Mouse (Mus musculus) hindbrain, embryonic 14.5 days (tissue): Measurements from ENCODE around the gene Smg6. TPM values are rescaled to one million over a fixed set of nuclear protein-coding genes. Genes with fewer than 3 reads are reported as not detected.
A peak's percentile ranks its signal among the peaks of the same experiment; 100 is the strongest.

ENCODE experiments used
- ATAC-seq: fragments of 200-750 bp; cut with Nextera tagmentation; 2 replicates; pipeline ENCODE4 v1.8.0; 2017; ENCODE audit warnings: moderate number of reproducible peaks, mild to moderate bottlenecking, moderate TSS enrichment, moderate library complexity; ENCODE audit not compliant: low FRiP score
- DNase-seq: peaks from one replicate; pipeline ENCODE4 v3.0.0-alpha.2; 2015; ENCODE audit warnings: low spot score
- H3K27ac ChIP-seq: fragments of 300-500 bp; sonication (generic); 2 replicates; pipeline ENCODE4 v1.5.1; 2014; ENCODE audit warnings: mild to moderate bottlenecking, moderate library complexity
- H3K27me3 ChIP-seq: fragments of 300-500 bp; sonication (generic); 2 replicates; pipeline ENCODE4 v1.6.1; 2014; ENCODE audit warnings: mild to moderate bottlenecking, low read length, mixed read lengths; ENCODE audit not compliant: control insufficient read depth, insufficient read depth
- H3K36me3 ChIP-seq: fragments of 300-500 bp; sonication (generic); replicated peaks from 2 replicates; pipeline ENCODE4 v1.6.1; 2014; ENCODE audit not compliant: control insufficient read depth, insufficient read depth
- H3K4me1 ChIP-seq: fragments of 300-500 bp; sonication (generic); replicated peaks from 2 replicates; pipeline ENCODE4 v1.6.1; 2014; ENCODE audit warnings: antibody characterized with exemption, low read length, mixed read lengths; ENCODE audit not compliant: control insufficient read depth, insufficient read depth
- H3K4me2 ChIP-seq: fragments of 300-500 bp; sonication (generic); replicated peaks from 2 replicates; pipeline ENCODE4 v1.6.1; 2014; ENCODE audit warnings: mild to moderate bottlenecking, moderate library complexity
- H3K4me3 ChIP-seq: fragments of 300-500 bp; sonication (generic); replicated peaks from 2 replicates; pipeline ENCODE4 v1.5.1; 2014; ENCODE audit warnings: mild to moderate bottlenecking, low read length
- H3K9ac ChIP-seq: fragments of 300-500 bp; sonication (generic); 2 replicates; pipeline ENCODE4 v1.6.1; 2014
- H3K9me3 ChIP-seq: fragments of 300-500 bp; sonication (generic); 2 replicates; pipeline ENCODE4 v1.6.1; 2016; ENCODE audit warnings: low read length; ENCODE audit not compliant: control insufficient read depth
- WGBS: fragments of 180-500 bp; shearing (Covaris S2); extraction: QIAGEN DNeasy Blood & Tissue Kit; methylation state at CpG from one replicate; pipeline ENCODE4 v1.1.7; 2014; 5-methylcytosine and 5-hydroxymethylcytosine counted together
- polyA plus RNA-seq: library from polyadenylated mRNA; unstranded; fragments of >200 nt; fragmentation: Nextera tagmentation; extraction: Ambion mirVana; gene quantifications from 2 replicates; pipeline ENCODE4 v1.2.1, GENCODE M21; 2014

Smg6 gene
- polyA plus RNA-seq, 1 experiment from 2014 or later = 14.0 TPM

DNA sequence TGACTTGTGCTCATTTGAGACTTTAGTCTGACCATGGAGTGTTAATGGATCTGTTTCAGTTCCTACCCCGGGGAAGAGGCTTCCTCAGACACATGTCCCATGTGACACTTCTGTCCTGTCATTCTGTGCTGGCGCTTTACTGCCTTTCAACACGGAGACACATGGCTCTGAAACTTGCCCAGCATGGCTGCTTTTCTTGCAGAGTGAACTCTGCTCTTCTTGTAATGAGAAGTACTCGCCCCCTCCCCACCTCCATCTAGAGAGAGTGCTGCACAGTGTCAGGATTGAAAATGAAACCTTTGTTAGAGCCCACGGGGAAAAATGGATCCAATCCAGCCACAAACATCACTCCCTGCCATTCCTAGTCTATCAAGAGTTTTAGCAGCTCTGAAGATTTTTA lies 62.5 kb downstream of the Smg6 start:
- no peak overlapping the region for H3K27ac ChIP-seq

GRCm38 (mm10) chr11:74989047-74989446 lies 63.4 kb downstream of the Smg6 start:
- H3K4me3 ChIP-seq = no peak overlapping the region
- ATAC-seq (no peak), DNase-seq (no peak)
- H3K4me1 ChIP-seq = no peaks in the 10 kb centered on the region
- peaks cover 29% of the 10 kb centered on the region for H3K36me3 ChIP-seq
- H3K9ac ChIP-seq = no peak overlapping the region
- 81% methylated on average over 2 of the region's 2 CpGs for WGBS
- H3K27me3 ChIP-seq = no peaks in the 10 kb centered on the region
- H3K9me3 ChIP-seq = no peaks in the 10 kb centered on the region
- H3K4me2 ChIP-seq = no peak overlapping the region
- H3K27ac ChIP-seq = no peak overlapping the region

More for the DNA sequence above, 62.5 kb downstream of the Smg6 start:
- DNase-seq (no peak), ATAC-seq (no peak)
- WGBS = 42% methylated on average over 5 of the region's 5 CpGs
- H3K4me1 ChIP-seq = no peaks in the 10 kb centered on the region
- H3K9me3 ChIP-seq = no peaks in the 10 kb centered on the region
- H3K9ac ChIP-seq = no peak overlapping the region
- H3K4me2 ChIP-seq = no peak overlapping the region
- H3K27me3 ChIP-seq = no peaks in the 10 kb centered on the region
- H3K4me3 ChIP-seq = no peak overlapping the region
- H3K36me3 ChIP-seq = peaks cover 33% of the 10 kb centered on the region

- no peak overlapping the region for H3K9ac ChIP-seq
- no peak overlapping the region for H3K4me2 ChIP-seq
- no peaks in the 10 kb centered on the region for H3K27me3 ChIP-seq
- H3K9me3 ChIP-seq = no peaks in the 10 kb centered on the region
- H3K4me3 ChIP-seq = no peak overlapping the region
- no peak for DNase-seq
- ATAC-seq = no peak
- 84% methylated on average over 5 of the region's 5 CpGs for WGBS
- H3K4me1 ChIP-seq = no peaks in the 10 kb centered on the region
- no peak overlapping the region for H3K27ac ChIP-seq
- H3K36me3 ChIP-seq = peaks cover 40% of the 10 kb centered on the region
These were observed 64.9 kb downstream of the Smg6 start for GRCm38 (mm10) chr11:74990501-74990900.

DNA sequence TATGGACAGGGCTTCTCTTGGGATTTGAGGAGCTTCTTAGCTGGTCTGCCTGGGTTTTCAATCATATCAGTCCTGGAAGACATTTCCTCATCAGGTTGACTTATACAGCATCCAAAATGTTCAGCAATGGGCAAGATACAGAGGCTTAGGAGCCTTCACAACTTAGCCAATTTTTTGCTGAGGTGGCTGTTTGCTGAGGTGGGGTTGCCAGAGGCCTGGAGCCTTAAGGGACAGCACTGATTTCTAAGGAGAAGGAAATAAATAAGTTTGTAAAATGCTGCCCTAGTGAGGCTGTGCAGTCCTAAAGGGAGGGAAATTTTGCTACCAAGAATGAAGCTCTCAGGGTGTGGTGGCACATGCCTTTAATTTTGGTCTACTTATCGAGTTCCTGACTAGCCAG lies 65.7 kb downstream of the Smg6 start:
- Histone ChIP-seq H3K27me3 (no peaks in the 10 kb centered on the region), H3K4me2 (no peak overlapping the region), H3K9ac (no peak overlapping the region), H3K36me3 (peaks cover 40% of the 10 kb centered on the region), H3K4me3 (no peak overlapping the region), H3K9me3 (no peaks in the 10 kb centered on the region), H3K4me1 (no peaks in the 10 kb centered on the region), H3K27ac (no peak overlapping the region)
- ATAC-seq (no peak), DNase-seq (no peak)
- 88% methylated on average over 1 of the region's 1 CpGs for WGBS

- Histone ChIP-seq H3K4me3 (no peak overlapping the region), H3K36me3 (peaks cover 41% of the 10 kb centered on the region), H3K27ac (no peak overlapping the region), H3K4me1 (no peaks in the 10 kb centered on the region), H3K4me2 (no peak overlapping the region), H3K9ac (no peak overlapping the region), H3K9me3 (no peaks in the 10 kb centered on the region), H3K27me3 (no peaks in the 10 kb centered on the region)
- DNase-seq = no peak
- ATAC-seq = no peak
- WGBS = 85% methylated on average over 9 of the region's 9 CpGs
These were observed 66.9 kb downstream of the Smg6 start for GRCm38 (mm10) chr11:74992427-74992987.

DNA sequence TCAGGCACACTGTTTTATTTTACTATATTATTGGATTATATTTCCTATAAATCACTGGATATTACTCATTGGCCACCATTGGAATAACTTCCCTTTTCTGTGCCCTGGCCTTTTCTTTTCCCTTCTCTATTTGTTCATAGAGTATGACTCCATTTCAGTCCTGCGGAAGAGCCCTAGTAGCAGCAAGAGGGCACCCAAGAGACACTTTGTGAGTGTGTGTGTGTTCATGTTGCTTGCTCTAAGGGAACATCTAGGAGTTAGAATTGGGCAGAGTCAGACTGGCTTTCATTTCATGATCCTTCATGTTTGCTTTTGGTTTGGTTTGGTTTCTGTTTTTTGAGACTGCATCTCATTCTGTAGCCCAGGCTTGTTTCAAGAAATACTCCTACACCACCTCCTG lies 68.5 kb downstream of the Smg6 start:
- no peak for ATAC-seq
- no peaks in the 10 kb centered on the region for H3K27me3 ChIP-seq
- no peak overlapping the region for H3K9ac ChIP-seq
- no peak overlapping the region for H3K27ac ChIP-seq
- no peak for DNase-seq
- no peaks in the 10 kb centered on the region for H3K9me3 ChIP-seq
- H3K4me2 ChIP-seq = no peak overlapping the region
- H3K4me1 ChIP-seq = no peaks in the 10 kb centered on the region
- H3K36me3 ChIP-seq = peaks cover 47% of the 10 kb centered on the region
- WGBS = 82% methylated on average over 1 of the region's 1 CpGs
- H3K4me3 ChIP-seq = no peak overlapping the region

- DNase-seq (no peak), ATAC-seq (no peak)
- Histone ChIP-seq H3K27ac (no peak overlapping the region), H3K27me3 (no peaks in the 10 kb centered on the region), H3K9me3 (no peaks in the 10 kb centered on the region), H3K9ac (no peak overlapping the region), H3K4me3 (no peak overlapping the region), H3K4me1 (no peaks in the 10 kb centered on the region), H3K4me2 (no peak overlapping the region), H3K36me3 (peaks cover 46% of the 10 kb centered on the region)
These were observed 69.2 kb downstream of the Smg6 start for GRCm38 (mm10) chr11:74994856-74995255.

- Histone ChIP-seq H3K4me2 (no peak overlapping the region), H3K27me3 (no peaks in the 10 kb centered on the region)
- no peak for DNase-seq
These were observed 70.9 kb downstream of the Smg6 start for GRCm38 (mm10) chr11:74996482-74996881.

DNA sequence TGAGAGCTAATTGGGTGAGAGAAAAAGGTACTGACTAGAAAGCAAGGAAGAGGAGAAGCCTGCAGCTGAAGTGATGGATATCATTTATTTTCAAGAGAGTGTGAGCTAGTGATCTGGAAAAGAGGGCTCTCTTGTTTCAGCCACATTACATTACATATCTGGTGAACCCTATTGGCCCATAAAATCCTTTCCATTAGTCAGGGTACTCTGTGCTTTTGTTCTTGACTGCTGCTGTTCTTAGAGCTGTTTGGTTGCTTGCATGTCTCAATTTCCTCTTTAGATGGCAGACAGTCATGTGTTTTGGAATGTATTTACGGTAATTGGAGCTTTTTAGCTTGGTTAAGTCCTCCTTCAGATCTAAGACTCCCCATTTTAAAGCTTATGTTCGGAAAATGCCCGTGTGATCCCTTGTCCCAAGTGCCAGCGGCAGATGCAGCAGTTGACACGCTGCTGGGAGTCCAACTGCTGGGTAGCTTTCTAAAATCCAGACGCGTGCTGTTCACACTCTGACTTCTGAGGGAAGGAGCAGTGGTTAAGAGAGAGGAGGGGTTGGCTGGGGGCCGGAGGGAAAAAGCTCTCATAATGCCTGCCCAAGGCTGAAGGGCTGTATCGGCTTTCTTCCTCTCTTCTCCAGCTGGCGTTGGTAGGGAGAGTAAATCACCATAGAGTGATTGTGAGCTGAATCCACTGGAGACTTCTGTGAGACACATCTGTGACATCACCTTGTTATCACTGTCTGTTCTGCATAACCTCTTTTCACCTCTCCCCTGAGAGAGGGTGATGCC lies 75.4 kb downstream of the Smg6 start:
- ATAC-seq (no peak), DNase-seq (no peak)
- no peak overlapping the region for H3K4me3 ChIP-seq
- peak overlapping the region; percentile 62; the same call in 1 of the 2 replicates for H3K27ac ChIP-seq
- peaks cover 7% of the 10 kb centered on the region for H3K36me3 ChIP-seq
- H3K4me2 ChIP-seq = peak overlapping the region; percentile 23; the same call in 1 of the 2 replicates
- WGBS = 47% methylated on average over 10 of the region's 10 CpGs
- H3K9ac ChIP-seq = no peak overlapping the region
- no peaks in the 10 kb centered on the region for H3K9me3 ChIP-seq
- peaks cover 9% of the 10 kb centered on the region; the same call in 1 of the 2 replicates for H3K4me1 ChIP-seq
- H3K27me3 ChIP-seq = no peaks in the 10 kb centered on the region

More at GRCm38 (mm10) chr11:74996482-74996881, 70.9 kb downstream of the Smg6 start:
- Histone ChIP-seq H3K4me1 (peaks cover 8% of the 10 kb centered on the region; the same call in 1 of the 2 replicates), H3K4me3 (no peak overlapping the region), H3K9ac (no peak overlapping the region), H3K27ac (no peak overlapping the region), H3K9me3 (no peaks in the 10 kb centered on the region), H3K36me3 (peaks cover 30% of the 10 kb centered on the region)
- no peak for ATAC-seq
- WGBS = 92% methylated on average over 1 of the region's 1 CpGs
